Mouse (Mus musculus) thymus, postnatal 36 days (tissue): Measurements from ENCODE around the gene Cnbd2.
"Not testable (repeated sequence)": the region's sequence is repeated elsewhere in the genome, so short reads cannot be mapped to it uniquely, and the experiment has no call there.

Experiments used
- DNase-seq, 2 experiments: peaks; one replicate each; pipeline ENCODE4 v3.0.0; 2022; ENCODE audit warnings: mixed read lengths in 2 of 2

Cnbd2 gene

DNA sequence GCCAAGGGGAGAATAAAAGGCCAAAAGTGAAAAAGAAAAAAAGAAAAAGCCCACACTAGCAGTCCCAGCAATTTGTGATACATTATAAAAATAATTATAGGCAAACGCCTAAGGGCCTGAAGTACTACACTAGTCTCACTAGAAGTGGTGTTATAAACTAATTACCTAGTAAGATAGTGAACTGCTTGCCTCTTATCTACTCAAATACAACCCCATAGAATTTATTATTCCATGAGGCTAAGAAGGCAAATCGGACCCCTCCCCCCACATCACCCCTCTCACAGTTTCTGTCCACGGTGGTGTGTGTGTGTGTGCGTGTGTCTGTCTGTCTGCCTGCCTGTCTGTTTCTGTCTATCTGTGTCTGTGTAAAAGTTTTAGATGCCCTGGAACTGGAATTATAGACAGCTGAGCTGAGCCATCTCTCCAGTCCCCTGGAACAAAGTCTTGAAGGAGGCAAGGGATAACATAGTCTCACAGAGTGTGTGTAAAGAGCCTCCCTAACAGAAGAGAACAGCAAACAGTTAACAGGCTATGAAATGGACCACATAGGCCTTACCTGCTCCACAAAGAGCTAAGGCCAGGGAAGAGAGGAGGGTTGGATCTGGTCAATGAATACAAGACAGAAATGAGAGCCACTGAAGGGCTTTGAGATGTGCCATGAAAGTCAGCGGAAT, 81.2 kb downstream of the Cnbd2 start:
- DNase-seq = no peak

DNA sequence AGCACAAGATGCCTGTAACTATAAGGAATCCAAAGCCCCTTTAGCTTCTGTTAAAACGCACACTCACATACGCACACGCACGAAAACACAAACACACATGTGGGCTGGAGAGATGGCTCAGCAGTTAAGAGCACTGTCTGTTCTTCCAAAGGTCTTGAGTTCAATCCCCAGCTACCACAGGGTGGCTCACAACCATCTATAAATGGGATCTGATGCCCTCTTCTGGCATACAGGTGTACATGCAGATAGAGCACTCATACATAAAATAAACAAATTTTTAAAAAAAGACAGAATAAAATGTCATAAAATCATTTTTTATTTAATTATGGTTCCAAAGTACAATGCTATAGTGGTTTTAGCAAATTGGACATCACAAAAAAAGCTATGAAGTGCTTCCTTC, 82.2 kb downstream of the Cnbd2 start:
- DNase-seq = no peak

DNA sequence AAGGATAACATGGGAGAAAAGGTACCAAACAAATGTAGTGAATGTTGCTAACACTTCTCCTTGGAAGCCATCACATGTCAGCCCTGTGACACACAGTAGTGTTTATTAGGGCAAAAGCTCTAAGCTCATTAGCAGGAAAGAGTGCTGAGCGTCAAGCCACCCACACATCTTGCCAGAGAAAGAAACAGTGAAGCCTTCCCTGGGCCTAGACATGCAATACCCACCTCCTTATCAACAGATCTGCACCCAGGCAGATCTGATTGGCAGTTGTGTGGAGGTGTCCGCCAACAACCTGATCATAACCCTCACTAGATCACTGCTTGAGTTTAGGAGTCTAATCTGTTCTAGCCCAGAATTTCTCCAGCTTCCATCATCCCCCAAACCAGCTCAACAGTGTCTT, 84.0 kb downstream of the Cnbd2 start:
- no peak for DNase-seq

DNA sequence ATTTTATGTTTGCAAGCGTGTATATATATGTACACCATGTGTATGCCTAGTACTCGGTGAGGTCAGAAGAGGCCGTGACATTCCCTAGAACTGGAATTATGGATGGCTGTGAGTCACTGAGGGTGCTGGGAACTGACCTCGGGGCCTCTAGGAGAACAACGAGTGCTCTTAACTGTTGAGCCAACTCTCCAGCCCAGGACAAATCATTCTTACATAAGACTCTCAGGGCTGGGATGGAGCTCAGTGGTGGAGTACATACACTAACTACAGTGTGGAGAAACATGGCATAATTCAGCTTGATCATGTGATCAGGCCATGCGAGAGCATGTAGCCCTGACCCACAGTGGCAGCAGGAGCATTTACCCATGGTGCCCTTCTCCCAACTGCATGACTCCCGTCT, 85.9 kb downstream of the Cnbd2 start:
- DNase-seq = no peak

DNA sequence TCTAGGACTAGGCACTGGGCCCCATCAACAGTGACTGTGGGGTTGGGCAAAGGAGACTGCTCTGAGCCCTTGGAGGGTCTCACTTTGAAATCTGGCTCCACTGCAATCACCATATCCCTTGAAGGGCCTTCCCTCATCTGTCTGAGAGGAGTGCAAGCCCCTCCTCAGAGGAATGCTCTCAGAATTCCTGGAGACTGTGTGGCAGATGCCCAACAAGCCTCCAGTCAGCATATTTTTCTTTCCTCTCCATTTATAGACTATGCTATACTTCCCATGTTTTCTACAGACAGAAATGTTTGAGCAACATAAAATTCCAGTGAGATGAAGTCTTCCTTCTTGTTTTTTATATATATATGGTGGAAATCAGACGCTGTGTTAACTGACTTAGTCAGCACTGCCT, 87.4 kb downstream of the Cnbd2 start:
- DNase-seq = no peak

DNA sequence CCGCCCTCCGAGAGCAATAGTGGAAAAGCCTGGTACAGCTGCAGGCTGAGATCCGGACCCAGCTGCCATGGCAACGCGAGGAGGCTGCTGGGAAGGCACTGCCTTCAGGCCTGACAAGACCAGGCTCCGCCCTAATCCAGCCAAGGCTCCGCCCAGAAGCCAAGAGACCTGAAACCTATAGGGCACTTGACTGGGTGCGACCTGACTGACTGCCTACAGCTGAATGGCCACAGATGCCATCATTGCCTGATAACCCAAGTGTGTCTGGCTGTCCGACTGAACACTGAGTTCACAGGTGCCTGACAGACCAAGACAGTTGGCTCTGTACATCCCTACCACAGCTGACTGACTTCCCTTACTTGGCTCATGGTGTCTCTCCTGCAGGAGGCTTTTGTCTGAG, 89.2 kb downstream of the Cnbd2 start:
- DNase-seq = peak; percentile 55 to 67

DNA sequence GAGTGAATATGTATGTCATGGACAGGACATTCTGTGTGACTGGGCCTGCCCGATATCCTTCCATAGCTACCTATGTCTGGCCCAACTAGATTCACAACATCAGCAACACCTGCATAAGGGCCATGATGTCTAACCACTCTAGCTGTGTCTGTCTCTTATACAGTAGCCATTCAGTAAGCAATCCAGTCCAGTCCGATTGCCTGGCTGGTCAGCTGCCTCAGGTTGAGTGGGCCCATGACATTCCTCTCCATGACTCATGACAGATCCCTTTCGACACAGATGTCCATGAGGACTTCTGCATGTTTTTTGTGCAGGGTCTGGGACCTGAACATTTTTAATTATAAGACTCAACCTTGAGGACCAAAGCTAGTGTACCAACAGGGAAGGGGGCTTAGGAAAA, 89.9 kb downstream of the Cnbd2 start:
- no peak for DNase-seq

DNA sequence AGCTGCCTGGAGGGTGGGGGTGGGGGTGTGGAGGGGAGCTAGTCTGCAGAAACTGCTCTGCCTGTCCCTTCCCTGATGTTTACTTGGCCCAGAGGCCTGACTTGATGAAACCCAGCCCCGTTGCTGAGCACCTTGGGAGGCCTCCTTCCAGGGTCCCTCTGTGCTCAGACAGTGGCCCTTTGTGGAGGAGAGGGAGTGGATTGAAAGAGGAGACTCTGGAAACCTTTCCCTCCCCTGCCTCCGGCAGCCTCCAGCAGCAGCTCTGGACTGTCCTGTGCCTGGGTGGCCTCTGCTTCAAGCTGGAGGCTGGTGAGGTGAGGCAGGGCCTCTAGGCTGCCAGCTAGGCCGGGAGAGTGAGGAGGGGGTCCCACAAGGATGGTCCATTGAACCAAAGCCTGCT, 94.9 kb downstream of the Cnbd2 start:
- no peak for DNase-seq

DNA sequence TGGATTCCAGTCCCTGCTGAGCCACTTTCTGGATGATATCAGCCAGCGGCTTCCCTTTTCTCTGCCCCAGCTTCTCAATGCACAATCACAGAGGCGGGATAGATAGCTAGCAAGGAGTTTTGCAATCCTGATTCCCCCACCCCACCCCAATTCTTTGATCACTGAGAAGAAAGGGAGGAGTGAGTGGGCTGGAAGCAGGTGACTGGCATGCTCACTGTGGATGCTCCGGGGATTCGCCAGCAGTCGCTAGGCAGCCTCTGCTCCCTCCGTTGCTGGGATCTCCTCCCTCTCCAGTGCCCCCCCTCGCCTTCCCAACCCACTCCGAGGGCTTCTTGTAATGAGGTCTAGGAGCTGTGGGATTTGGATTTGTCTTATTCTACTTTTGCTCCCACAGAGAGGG, 96.1 kb downstream of the Cnbd2 start:
- no peak for DNase-seq

DNA sequence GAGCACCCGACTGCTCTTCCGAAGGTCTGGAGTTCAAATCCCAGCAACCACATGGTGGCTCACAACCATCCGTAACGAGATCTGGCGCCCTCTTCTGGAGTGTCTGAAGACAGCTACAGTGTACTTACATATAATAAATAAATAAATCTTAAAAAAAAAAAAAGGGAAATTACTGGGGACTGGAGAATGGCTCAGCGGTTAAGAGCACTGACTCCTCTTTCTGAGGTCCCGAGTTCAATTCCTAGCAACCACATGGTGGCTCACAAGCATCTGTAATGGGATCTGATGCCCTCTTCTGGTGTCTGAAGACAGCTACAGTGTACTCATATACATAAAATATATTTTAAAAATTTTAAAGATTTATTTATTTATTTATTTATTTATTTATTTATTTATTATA, 99.2 kb downstream of the Cnbd2 start:
- not testable (repeated sequence) for DNase-seq

DNA sequence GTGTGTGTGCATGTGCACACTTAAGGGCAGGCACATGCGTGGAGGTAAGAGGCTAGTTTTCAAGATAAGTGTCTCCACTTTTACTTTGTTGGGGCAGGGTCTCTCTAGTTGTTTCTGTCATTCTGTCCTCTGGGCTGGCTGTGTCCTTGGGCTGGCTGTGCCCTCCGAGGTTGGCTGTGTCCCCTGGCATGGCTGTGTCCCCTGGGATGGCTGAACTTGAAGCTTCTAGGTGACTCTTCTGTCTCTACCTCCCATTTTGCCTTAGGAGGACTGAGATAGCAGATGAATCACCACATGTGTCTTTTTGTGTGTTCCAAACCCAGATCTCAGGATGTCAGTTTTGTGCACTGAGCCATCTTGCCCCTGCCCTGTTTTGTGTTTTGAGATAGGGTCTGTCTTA, 102.9 kb downstream of the Cnbd2 start:
- no peak for DNase-seq

DNA sequence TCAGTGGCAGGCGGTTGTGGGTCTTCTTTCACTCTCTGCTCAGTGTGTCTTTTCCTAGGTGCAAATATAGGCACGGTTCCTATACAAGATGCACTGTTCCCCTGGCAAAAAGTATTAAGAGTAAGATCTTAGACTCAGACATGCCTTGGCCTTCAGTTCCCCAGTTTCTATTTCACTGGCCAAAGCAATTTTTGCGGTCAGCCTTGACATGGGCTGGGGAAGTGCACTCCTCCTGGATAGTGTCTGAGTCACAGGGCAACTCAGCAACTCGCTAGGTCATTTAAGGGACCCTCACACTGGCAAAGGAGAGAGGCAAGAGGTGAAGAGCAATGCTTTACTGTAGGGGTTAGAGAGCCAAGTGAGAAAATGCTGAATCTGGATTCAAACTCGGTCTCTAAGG, 103.6 kb downstream of the Cnbd2 start:
- no peak for DNase-seq

DNA sequence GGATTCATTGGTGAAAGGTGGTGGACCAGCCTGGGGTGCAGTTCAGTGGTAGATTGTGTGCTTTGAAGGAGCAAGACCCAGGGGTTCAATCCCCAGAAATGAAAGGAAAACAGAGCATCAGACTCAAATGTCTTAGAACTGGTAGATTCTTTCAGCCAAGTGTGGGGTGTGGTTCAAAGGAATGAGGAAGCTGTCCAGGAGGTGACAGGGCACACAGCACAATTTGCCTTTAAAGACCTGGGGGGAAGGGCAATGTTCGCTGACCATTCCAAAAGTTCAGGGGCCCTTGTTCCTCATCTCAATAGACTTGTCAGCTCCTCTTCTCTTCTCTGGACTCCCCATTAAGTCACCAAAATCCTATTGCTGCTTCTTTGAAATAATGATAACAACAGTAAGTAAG, 105.1 kb downstream of the Cnbd2 start:
- DNase-seq = no peak

DNA sequence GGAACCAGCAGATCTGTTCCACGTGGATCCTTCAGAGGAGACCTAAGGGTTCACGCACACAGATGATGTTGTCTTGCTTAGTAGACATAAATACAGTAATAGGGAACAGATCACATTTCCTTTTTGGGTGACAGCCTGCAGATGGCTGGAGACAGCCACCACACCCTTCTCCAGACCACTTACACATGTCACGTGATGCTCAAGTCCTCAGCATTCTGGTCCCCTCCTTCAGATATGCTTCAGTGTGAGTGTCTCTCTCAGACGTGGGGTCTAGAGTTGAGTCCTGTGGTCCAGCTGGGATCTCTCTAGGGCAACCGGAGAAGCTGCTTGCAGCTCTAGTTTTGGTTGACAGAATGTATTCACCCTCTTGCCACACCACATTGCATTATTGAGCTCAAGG, 106.4 kb downstream of the Cnbd2 start:
- no peak for DNase-seq

DNA sequence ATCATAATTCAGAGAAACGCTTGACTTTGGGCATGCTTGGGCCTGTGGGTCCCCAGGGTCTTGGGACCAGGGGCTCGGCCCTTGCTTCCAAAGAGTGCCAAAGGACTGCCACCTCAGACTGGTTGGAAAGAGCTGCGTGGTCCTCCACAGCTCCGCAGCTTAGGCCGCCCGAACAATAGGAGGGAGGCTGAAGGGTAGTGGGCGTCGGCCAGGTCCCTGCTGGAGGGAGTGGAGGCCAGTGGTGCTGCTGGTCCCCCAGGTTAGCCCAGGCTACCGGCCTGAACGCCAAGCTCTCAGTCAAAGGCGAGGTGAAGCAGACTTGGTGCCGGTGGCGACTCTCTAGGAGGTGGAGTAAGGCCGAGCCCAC, 108.2 kb downstream of the Cnbd2 start:
- no peak for DNase-seq

DNA sequence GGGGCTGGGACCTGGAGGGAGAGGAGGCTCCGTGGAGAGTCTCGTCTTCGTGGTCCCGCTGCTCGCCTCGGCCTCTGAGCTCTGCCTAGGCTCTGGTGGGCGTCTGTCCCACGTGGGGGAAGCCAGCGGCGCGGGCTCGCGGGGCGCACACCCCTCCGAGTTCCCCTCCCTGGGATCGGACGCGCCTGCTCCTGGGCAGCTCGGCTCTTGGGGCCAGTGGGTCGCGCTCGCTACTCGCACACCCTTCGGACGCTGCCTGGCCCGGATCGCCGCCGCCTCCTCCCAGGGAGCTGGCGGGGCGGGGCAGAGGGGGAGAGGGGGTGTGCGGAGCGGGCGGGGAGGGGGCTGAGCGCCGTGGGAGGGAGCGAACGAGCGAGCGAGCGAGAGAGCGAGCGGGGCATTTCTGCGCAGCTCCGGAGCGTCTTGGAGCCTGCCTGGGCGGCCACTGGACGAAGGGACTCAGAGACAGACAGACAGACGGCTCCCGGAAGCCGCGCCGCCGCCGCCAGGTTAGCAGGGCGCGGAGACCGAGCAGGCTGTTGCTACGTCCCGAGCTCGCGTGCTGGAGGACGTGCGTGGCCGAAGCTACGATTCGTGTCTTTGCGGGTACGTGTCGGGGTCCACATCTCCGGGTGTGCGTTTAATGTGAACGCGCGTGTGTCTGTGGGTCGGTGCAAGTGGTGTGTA, 108.7 kb downstream of the Cnbd2 start, which contains the start of gene Epb41l1:
Epb41l1 (plus strand) TSS at position 216 of the 687 bp plus-strand sequence.
- peak; percentile 31 to 37 for DNase-seq

DNA sequence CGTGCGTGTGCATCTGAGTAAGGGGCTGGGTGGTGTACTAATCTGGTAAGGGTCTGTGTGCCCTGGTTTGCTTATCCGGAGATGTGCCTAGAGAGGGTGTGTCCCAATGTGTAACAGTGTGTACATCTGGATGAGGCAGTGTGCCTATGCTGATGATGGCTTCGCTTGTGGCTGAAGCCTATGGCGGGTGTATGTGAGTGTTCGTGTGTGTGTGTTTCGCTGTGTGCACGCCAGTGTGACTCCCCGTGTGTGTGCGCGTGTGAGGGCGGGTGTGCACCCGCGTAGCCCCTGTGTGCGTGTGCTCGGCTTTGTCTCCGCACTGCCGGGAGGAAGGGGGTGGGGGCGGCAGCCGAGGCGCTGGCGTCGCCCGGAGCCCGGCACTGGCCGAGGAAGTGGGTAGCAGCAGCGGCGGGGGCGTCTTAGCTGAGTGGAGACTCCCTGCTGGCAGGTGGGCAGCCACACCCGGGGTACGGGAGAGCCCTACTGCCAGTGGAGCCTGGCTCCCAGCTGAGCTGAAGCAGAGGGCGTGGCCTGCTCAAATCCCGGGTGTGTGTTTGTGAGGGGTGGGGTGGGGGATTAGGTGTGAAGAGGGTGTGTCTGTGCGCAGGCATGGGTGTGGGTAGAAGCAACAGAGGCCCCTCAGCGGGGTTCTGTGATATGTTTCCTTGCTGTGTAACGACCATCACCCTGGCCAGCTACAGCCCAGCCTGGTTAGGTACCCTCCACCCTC, 109.4 kb downstream of the Cnbd2 start:
- peak; percentile 52 to 69 for DNase-seq

DNA sequence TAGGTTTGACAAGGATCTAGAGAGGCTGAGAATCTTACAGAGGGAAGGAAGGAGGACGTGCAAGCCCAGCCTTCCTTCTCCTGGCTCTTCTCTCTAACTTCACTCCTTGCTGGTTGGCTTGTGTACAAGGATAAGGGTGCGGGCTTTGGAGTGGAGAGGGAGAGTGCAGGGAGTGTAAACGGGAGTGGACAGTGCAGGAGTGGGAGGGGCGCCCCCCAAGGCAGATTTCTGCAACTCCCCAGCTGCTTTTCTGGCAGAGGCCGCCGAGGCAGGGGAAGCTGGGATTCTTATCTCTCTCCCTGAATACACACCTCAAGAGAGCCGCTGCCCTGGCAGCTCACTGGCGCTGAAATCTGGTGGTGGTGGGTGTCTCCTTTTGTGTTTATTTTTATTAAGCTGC, 110.5 kb downstream of the Cnbd2 start:
- DNase-seq = no peak

DNA sequence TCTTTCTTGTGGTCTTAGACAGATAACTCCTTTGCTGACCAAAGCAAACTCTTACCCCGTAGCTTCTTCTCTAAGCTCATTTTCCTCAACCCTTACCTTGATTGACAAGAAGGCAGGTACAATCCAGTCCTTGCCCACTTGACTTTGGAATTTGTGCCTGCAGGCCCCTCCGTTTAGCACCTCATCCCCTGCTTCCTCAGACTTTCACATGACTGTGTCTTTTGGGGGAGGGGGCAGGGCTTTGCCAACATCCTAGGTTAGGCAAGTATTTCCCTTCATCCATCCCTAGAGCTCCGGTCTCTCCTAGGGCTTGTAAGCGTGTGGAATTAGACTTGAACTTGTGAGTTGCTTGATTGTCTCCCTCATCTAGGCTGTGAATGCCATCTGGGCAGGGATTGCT, 111.6 kb downstream of the Cnbd2 start:
- DNase-seq = no peak
